Mouse (Mus musculus): Measurements from ENCODE around the gene Lrch1.

DNA sequence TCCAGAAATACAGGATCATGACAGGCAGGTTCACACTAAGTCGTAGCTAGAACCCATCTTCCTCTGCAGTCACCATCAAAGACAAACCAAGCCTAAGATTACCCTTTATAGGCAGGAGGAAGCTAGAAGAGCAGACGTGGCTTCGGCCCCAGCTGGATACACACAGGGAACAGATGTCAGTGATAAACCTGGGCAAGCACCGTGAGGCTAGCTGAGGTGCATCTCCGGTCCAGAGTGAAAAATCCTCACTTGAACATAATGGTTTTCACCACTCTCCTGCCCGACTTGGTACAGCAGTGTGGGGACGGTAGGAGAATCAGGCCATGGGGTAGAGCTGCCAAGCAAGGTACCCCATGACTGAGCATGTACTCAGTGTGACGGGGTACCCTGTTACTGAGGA lies 38.7 kb downstream of the Lrch1 start:
- TF ChIP-seq POLR2A (IDR thresholded peaks at IDR 0.05; ENCODE audit: borderline replicate concordance, insufficient read depth, low read length), result no peak
- TF ChIP-seq CTCF (IDR thresholded peaks at IDR 0.05; ENCODE audit: borderline replicate concordance, insufficient read depth, low read depth, low read length), result no peak

All from cerebellum, adult 2 months (tissue).